Comparison of ENCODE assay signal across 8 mouse cellular contexts in genomic region chr11:4159808-4160708, GRCm38 (mm10). TPM values are rescaled to one million over a fixed set of nuclear protein-coding genes. Genes with fewer than 3 reads are reported as not detected.
DNase-seq lines count a peak whose midpoint lies in the region; ATAC-seq and TF ChIP-seq lines count a peak whose summit lies in the region.

Gene Ccdc157 (minus strand): TSS chr11:4160293.
Gene Sf3a1 (plus strand): TSS chr11:4160350.

- ATAC-seq in forebrain, embryonic 16.5 days: peak; percentile 99
- peak; percentile 97 for ATAC-seq in lung, embryonic 14.5 days (ENCODE audit: insufficient read depth)

- H3K36me3 ChIP-seq in ES-E14 (ENCODE audit: control insufficient read depth, insufficient read depth, low read length, poor library complexity, severe bottlenecking): peaks cover 29% of the 10 kb centered on the region
- H3K36me3 ChIP-seq in forebrain, embryonic 16.5 days (ENCODE audit: control insufficient read depth, insufficient read depth): peaks cover 2% of the 10 kb centered on the region; the same call in 1 of the 2 replicates
- H3K36me3 ChIP-seq in lung, embryonic 14.5 days (ENCODE audit: insufficient read depth): peaks cover 39% of the 10 kb centered on the region
- peaks cover 20% of the 10 kb centered on the region for H3K36me3 ChIP-seq in thymus, adult 2 months (ENCODE audit: control insufficient read depth, insufficient read depth, low read length)

- H3K27ac ChIP-seq in ES-E14 (ENCODE audit: insufficient read depth, low read depth, low read length, poor library complexity, severe bottlenecking): peak within 1 kb of the TSS; percentile 67; the same call in 1 of the 2 replicates
- H3K27ac ChIP-seq in forebrain, embryonic 16.5 days (ENCODE audit: low read length): peak within 1 kb of the TSS; percentile 88
- H3K27ac ChIP-seq in layer of hippocampus, adult 2 months: peak within 1 kb of the TSS; percentile 99
- peak within 1 kb of the TSS; percentile 78; the same call in 1 of the 2 replicates for H3K27ac ChIP-seq in lung, embryonic 14.5 days (ENCODE audit: low read depth)
- H3K27ac ChIP-seq in olfactory bulb, adult 2 months (ENCODE audit: insufficient read depth, low read depth, low read length): peak within 1 kb of the TSS; percentile 96
- H3K27ac ChIP-seq in thymus, adult 2 months (ENCODE audit: control insufficient read depth, insufficient read depth, low read length): no peak within 1 kb of the TSS

- H3K4me1 ChIP-seq in ES-E14 (ENCODE audit: control insufficient read depth in 2 of 2, insufficient read depth in 2 of 2, low read length in 2 of 2, poor library complexity in 1 of 2): peaks cover 0 to 2% of the 10 kb centered on the region in 2 experiments; a peak in 1 of 4 replicates
- peaks cover 39% of the 10 kb centered on the region for H3K4me1 ChIP-seq in forebrain, embryonic 16.5 days (replicated peaks; ENCODE audit: control insufficient read depth, insufficient read depth, low read length)
- H3K4me1 ChIP-seq in lung, embryonic 14.5 days (ENCODE audit: insufficient read depth): peaks cover 7% of the 10 kb centered on the region; the same call in 1 of the 2 replicates
- peaks cover 10% of the 10 kb centered on the region; the same call in 1 of the 2 replicates for H3K4me1 ChIP-seq in olfactory bulb, adult 2 months (ENCODE audit: control insufficient read depth, insufficient read depth, low read length)
- H3K4me1 ChIP-seq in thymus, adult 2 months (replicated peaks; ENCODE audit: control insufficient read depth, insufficient read depth, low read length): peaks cover 5% of the 10 kb centered on the region

- peak; percentile 23 for TF ChIP-seq CTCF in layer of hippocampus, adult 2 months (conservative IDR thresholded peaks at IDR 0.05)
- no peak for TF ChIP-seq CTCF in lung, embryonic 14.5 days (IDR thresholded peaks at IDR 0.05; ENCODE audit: low read depth)
- TF ChIP-seq CTCF in olfactory bulb, adult 2 months (IDR thresholded peaks at IDR 0.05; ENCODE audit: insufficient read depth, low read depth, low read length): no peak
- no peak for TF ChIP-seq CTCF in thymus, adult 2 months (IDR thresholded peaks at IDR 0.05; ENCODE audit: borderline replicate concordance, control insufficient read depth, extremely low read depth, insufficient read depth, low read length, poor library complexity)

- H3K27me3 ChIP-seq in forebrain, embryonic 16.5 days (replicated peaks; ENCODE audit: control insufficient read depth, insufficient read depth, low read length): no peaks in the 10 kb centered on the region
- no peaks in the 10 kb centered on the region for H3K27me3 ChIP-seq in lung, embryonic 14.5 days (ENCODE audit: insufficient read depth, low read length)
- no peaks in the 10 kb centered on the region for H3K27me3 ChIP-seq in thymus, adult 2 months (ENCODE audit: control insufficient read depth, insufficient read depth, low read length)

- H3K4me2 ChIP-seq in forebrain, embryonic 16.5 days (ENCODE audit: low read length): peak within 1 kb of the TSS; percentile 86
- H3K4me2 ChIP-seq in lung, embryonic 14.5 days: peak within 1 kb of the TSS; percentile 91

- 2% methylated on average over 54 of the region's 54 CpGs for WGBS in forebrain, embryonic 16.5 days
- WGBS in lung, embryonic 14.5 days: 2% methylated on average over 54 of the region's 54 CpGs
- WGBS in olfactory bulb, adult 2 months: 1% methylated on average over 54 of the region's 54 CpGs
- WGBS in thymus, adult 2 months: 2% methylated on average over 54 of the region's 54 CpGs

- H3K4me3 ChIP-seq in ES-E14 (ENCODE audit: insufficient read depth in 1 of 2, low read depth in 1 of 2, low read length in 2 of 2, poor library complexity in 1 of 2, severe bottlenecking in 1 of 2): peak within 1 kb of the TSS; percentile 85 to 94
- H3K4me3 ChIP-seq in forebrain, embryonic 16.5 days (replicated peaks; ENCODE audit: low read length): peak within 1 kb of the TSS; percentile 93
- H3K4me3 ChIP-seq in layer of hippocampus, adult 2 months: peak within 1 kb of the TSS; percentile 71
- peak within 1 kb of the TSS; percentile 91 for H3K4me3 ChIP-seq in lung, embryonic 14.5 days (ENCODE audit: low read depth, low read length)
- peak within 1 kb of the TSS; percentile 82 for H3K4me3 ChIP-seq in olfactory bulb, adult 2 months (ENCODE audit: insufficient read depth, low read depth, low read length)
- peak within 1 kb of the TSS; percentile 85 for H3K4me3 ChIP-seq in thymus, adult 2 months (ENCODE audit: control insufficient read depth, insufficient read depth, low read length)

- DNase-seq in ES-E14 (ENCODE audit: low read depth, low spot score): peak; percentile 87
- peak; percentile 89 for DNase-seq in cerebellum, adult 11-12 months
- DNase-seq in heart, postnatal 36 days: peak; percentile 94
- DNase-seq in layer of hippocampus, adult 2 months (ENCODE audit: low spot score in 2 of 2): peak; percentile 93 to 94
- DNase-seq in lung, embryonic 14.5 days: peak; percentile 98
- DNase-seq in thymus, adult 2 months: peak; percentile 94

- in situ Hi-C loops in ES-E14 (cut with MboI; ENCODE audit: low sequenced_read_pairs in 2 of 2, unreplicated experiment in 2 of 2): no loop called here

- H3K9ac ChIP-seq in ES-E14 (ENCODE audit: insufficient read depth, low read depth, low read length, poor library complexity, severe bottlenecking): peak within 1 kb of the TSS; percentile 97
- H3K9ac ChIP-seq in forebrain, embryonic 16.5 days (replicated peaks; ENCODE audit: low read depth, low read length): peak within 1 kb of the TSS; percentile 90
- H3K9ac ChIP-seq in lung, embryonic 14.5 days: peak within 1 kb of the TSS; percentile 80

- no peaks in the 10 kb centered on the region for H3K9me3 ChIP-seq in ES-E14 (ENCODE audit: control insufficient read depth, insufficient read depth, low read depth, low read length)
- no peaks in the 10 kb centered on the region for H3K9me3 ChIP-seq in forebrain, embryonic 16.5 days (ENCODE audit: control insufficient read depth, low read length)
- no peaks in the 10 kb centered on the region for H3K9me3 ChIP-seq in lung, embryonic 14.5 days (ENCODE audit: low read depth, low read length)

- intact Hi-C loops in heart, postnatal 36 days (cut with DNase I): loop anchor here (1.0 kb wide), 2 partner anchors 25 to 59 kb away; partner anchors contain the start of gene Rnf215

- peak; percentile 63 for TF ChIP-seq POLR2A in olfactory bulb, adult 2 months (IDR thresholded peaks at IDR 0.05; ENCODE audit: insufficient read depth, low read depth, low read length)
- TF ChIP-seq POLR2A in thymus, adult 2 months (IDR thresholded peaks at IDR 0.05; ENCODE audit: control insufficient read depth, extremely low read depth, insufficient read depth, low read length, poor library complexity): peak; percentile 42

TF ChIP-seq in ES-E14, 5 proteins besides CTCF, POLR2A, EP300 and RAD21:
- TF ChIP-seq ZC3H11A (IDR thresholded peaks at IDR 0.05; ENCODE audit: borderline replicate concordance, low read depth, low read length) (no peak), CHD2 (IDR thresholded peaks at IDR 0.05; ENCODE audit: low read depth, low read length) (no peak), MAFK (IDR thresholded peaks at IDR 0.05; ENCODE audit: insufficient read depth, low read depth, low read length) (no peak), HCFC1 (IDR thresholded peaks at IDR 0.05; ENCODE audit: borderline replicate concordance, insufficient read depth, low read length) (peak; percentile 75)

RNA-seq across cellular contexts. Expression of gene Ccdc157, which starts in this region (rescaled TPM):
- total RNA-seq in ES-E14 (2012; rRNA removed): 4.3 and 5.8 TPM in 2 replicates
- 6.7 and 8.0 TPM in 2 replicates for polyA plus RNA-seq in forebrain, embryonic 16.5 days (2015; fragmentation: Nextera tagmentation; extraction: Ambion mirVana)
- total RNA-seq in heart, postnatal 36 days (2021): 1 to 10 TPM; 5.0 to 5.3 TPM
- total RNA-seq in layer of hippocampus, adult 2 months (2021): 10 to 100 TPM; 12.2 to 12.8 TPM
- polyA plus RNA-seq in lung, embryonic 14.5 days (2014; fragmentation: Nextera tagmentation; extraction: Ambion mirVana): 5.3 and 6.6 TPM in 2 replicates
- not detected in 2 replicates for polyA plus RNA-seq in olfactory bulb, adult 2 months (2012; ENCODE audit: insufficient read depth, insufficient read length, low replicate concordance, missing spikeins)
- polyA plus RNA-seq in thymus, adult 2 months (2012; rRNA removed): 5.4 and 7.8 TPM in 2 replicates

RNA-seq across cellular contexts. Expression of gene Sf3a1, which starts in this region (rescaled TPM):
- total RNA-seq in ES-E14 (2012; rRNA removed): 49.1 and 57.4 TPM in 2 replicates
- 59.4 and 60.6 TPM in 2 replicates for polyA plus RNA-seq in forebrain, embryonic 16.5 days (2015; fragmentation: Nextera tagmentation; extraction: Ambion mirVana)
- total RNA-seq in heart, postnatal 36 days (2021): 10 to 100 TPM; 32.7 to 36.7 TPM
- total RNA-seq in layer of hippocampus, adult 2 months (2021): 10 to 100 TPM; 72.3 to 74.1 TPM
- polyA plus RNA-seq in lung, embryonic 14.5 days (2014; fragmentation: Nextera tagmentation; extraction: Ambion mirVana): 64.1 and 68.7 TPM in 2 replicates
- 165 TPM in 1 of 2 replicates, not detected in the other for polyA plus RNA-seq in olfactory bulb, adult 2 months (2012; ENCODE audit: insufficient read depth, insufficient read length, low replicate concordance, missing spikeins)
- 79.9 and 91.6 TPM in 2 replicates for polyA plus RNA-seq in thymus, adult 2 months (2012; rRNA removed)
